Mouse (Mus musculus): ENCODE measurements around the gene Bsdc1.
"Not testable (repeated sequence)": the region's sequence is repeated elsewhere in the genome, so short reads cannot be mapped to it uniquely, and the experiment has no call there.

DNA sequence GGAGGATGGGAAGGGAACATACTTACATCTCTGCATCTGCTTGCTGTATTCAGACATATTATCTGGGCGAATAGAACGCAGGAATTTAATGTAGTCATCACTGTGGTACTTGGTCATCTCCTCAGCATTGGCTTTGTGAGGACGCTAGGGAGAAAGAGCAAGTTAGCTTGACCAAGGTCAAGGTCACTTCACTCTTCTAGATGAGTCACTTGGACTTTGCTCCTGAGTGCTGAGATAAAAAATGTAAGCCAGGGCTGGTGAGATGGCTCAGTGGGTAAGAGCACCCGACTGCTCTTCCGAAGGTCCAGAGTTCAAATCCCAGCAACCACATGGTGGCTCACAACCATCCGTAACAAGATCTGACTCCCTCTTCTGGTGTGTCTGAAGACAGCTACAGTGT, 67.5 kb downstream of the Bsdc1 start:
- not testable (repeated sequence) for TF ChIP-seq POLR2A (IDR thresholded peaks at IDR 0.05; ENCODE audit: low read depth, low read length); CTCF (IDR thresholded peaks at IDR 0.05; ENCODE audit: extremely low read depth, insufficient read depth, insufficient read length, insufficient replicate concordance)
